Mouse (Mus musculus) left cerebral cortex, adult 18-20 months (tissue): ENCODE measurements around the gene Prss23. TPM values are rescaled to one million over a fixed set of nuclear protein-coding genes. Genes with fewer than 3 reads are reported as not detected.

ENCODE experiments used
- DNase-seq, 2 experiments: peaks; one replicate each; pipeline ENCODE4 v3.0.0; 2021 to 2022; ENCODE audit warnings: low spot score in 2 of 2, mixed read lengths in 1 of 2
- long read RNA-seq, 2 experiments: library from polyadenylated mRNA; stranded (forward); transcript quantifications; one replicate each; pipeline ENCODE4 v2.0.0; 2021
- total RNA-seq, 2 experiments: library from RNA; stranded (reverse); gene quantifications; 2 replicates each; pipeline ENCODE4 v1.2.3; 2021

Prss23 gene
- 10 to 100 TPM; 17.0 to 19.4 TPM for total RNA-seq
- long read RNA-seq, experiment 1, transcript Prss23-201 (2 exons, 3,228 nt), result major isoform, 14 of 31 reads
- long read RNA-seq, experiment 1, partial matches to known transcripts, result 0 of 31 reads
- long read RNA-seq, experiment 1, other reads (novel, unspliced or antisense), result 9 of 31 reads
- long read RNA-seq, experiment 2, transcript Prss23-201 (2 exons, 3,228 nt), result major isoform, 12 of 19 reads
- long read RNA-seq, experiment 2, partial matches to known transcripts, result 0 of 19 reads
- long read RNA-seq, experiment 2, other reads (novel, unspliced or antisense), result 4 of 19 reads

- no peak for DNase-seq
Measured at GRCm38 (mm10) chr7:89526731-89527429, at the start of gene Prss23. TSS of gene Prss23 (minus strand) at chr7:89527187.

GRCm38 (mm10) chr7:89576127-89576526, 49.1 kb upstream of the Prss23 start:
- no peak for DNase-seq

- DNase-seq, result no peak
Measured at GRCm38 (mm10) chr7:89564569-89564968, 37.6 kb upstream of the Prss23 start.

GRCm38 (mm10) chr7:89563501-89563900, 36.5 kb upstream of the Prss23 start:
- peak; percentile 52 to 56 for DNase-seq

- no peak for DNase-seq
Measured at GRCm38 (mm10) chr7:89562140-89562539, 35.2 kb upstream of the Prss23 start.

- DNase-seq, result peak; percentile 60 to 62
Measured at GRCm38 (mm10) chr7:89560939-89561338, 34.0 kb upstream of the Prss23 start.

GRCm38 (mm10) chr7:89559633-89560032, 32.6 kb upstream of the Prss23 start:
- DNase-seq, result no peak

- DNase-seq, result no peak
Measured at GRCm38 (mm10) chr7:89559105-89559504, 32.1 kb upstream of the Prss23 start.

GRCm38 (mm10) chr7:89558446-89559039, 31.6 kb upstream of the Prss23 start:
- no peak for DNase-seq

- no peak for DNase-seq
Measured at GRCm38 (mm10) chr7:89557056-89557455, 30.1 kb upstream of the Prss23 start.

- no peak for DNase-seq
Measured at GRCm38 (mm10) chr7:89556652-89557051, 29.7 kb upstream of the Prss23 start.

- DNase-seq, result no peak
Measured at GRCm38 (mm10) chr7:89555170-89555569, 28.2 kb upstream of the Prss23 start.

GRCm38 (mm10) chr7:89554068-89554467, 27.1 kb upstream of the Prss23 start:
- DNase-seq, result no peak

GRCm38 (mm10) chr7:89540976-89541375, 14.0 kb upstream of the Prss23 start:
- DNase-seq, result peak; percentile 22 to 31

- DNase-seq, result no peak
Measured at GRCm38 (mm10) chr7:89539391-89539790, 12.4 kb upstream of the Prss23 start.

GRCm38 (mm10) chr7:89527430-89527856, 456 bp upstream of the Prss23 start:
- no peak for DNase-seq

- DNase-seq, result no peak
Measured at GRCm38 (mm10) chr7:89523816-89524215, 3.2 kb downstream of the Prss23 start.

- no peak for DNase-seq
Measured at GRCm38 (mm10) chr7:89522170-89522569, 4.8 kb downstream of the Prss23 start.

- DNase-seq, result peak; percentile 12 to 29
Measured at GRCm38 (mm10) chr7:89517460-89518390, 9.3 kb downstream of the Prss23 start.

- DNase-seq, result peak in 1 of 2 experiments; percentile 9
Measured at GRCm38 (mm10) chr7:89516551-89517459, 10.2 kb downstream of the Prss23 start.
